Comparison of ENCODE assay signal across 9 mouse cellular contexts in the genomic region with DNA sequence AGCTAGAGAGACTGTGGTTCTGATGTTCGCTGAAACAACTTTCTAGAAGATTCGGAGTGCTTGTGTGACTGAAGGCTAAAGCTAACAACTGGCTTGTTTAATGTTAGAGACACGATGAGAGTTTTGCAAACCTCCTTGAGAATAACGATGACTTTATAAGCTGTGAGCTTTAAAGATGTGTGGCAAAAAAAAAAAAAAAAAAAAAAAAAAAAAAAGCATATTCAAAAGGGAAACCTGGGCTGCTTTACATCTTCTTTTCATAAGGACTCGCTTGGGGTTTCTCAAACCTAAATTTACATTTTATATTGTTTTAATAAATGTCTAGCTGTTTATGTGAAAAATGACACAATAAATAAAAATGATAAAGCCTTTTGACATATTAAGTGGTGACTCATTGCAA. TPM values are rescaled to one million over a fixed set of nuclear protein-coding genes. Genes with fewer than 3 reads are reported as not detected.
DNase-seq lines count a peak whose midpoint lies in the region; ATAC-seq and TF ChIP-seq lines count a peak whose summit lies in the region.
"Had no signal": no experiment of that assay in that cellular context is flagged by ENCODE, and none has a peak within 500 bp of the region (broad histone marks: within the 10 kb centered on the region; RNA-seq: fewer than 3 reads in every experiment).

No protein-coding gene starts in this region.

- H3K27ac ChIP-seq in gastrocnemius, adult 2 months = peak overlapping the region; percentile 88
- H3K27ac ChIP-seq in liver, adult 2 months (replicated peaks; ENCODE audit: insufficient read depth, low read depth, low read length) = no peak overlapping the region; the same call in 1 of the 2 replicates
- H3K27ac ChIP-seq in liver, embryonic 11.5 days (ENCODE audit: low read depth, low read length) = no peak overlapping the region
- peak overlapping the region; percentile 20; the same call in 1 of the 2 replicates for H3K27ac ChIP-seq in neural tube, embryonic 12.5 days

- no peak for TF ChIP-seq POLR2A in liver, adult 2 months (IDR thresholded peaks at IDR 0.05; ENCODE audit: extremely low read depth, insufficient read depth, low read length)

- no peak overlapping the region for H3K4me2 ChIP-seq in liver, embryonic 11.5 days
- peak overlapping the region; percentile 36 for H3K4me2 ChIP-seq in neural tube, embryonic 12.5 days (replicated peaks)

- peak overlapping the region; percentile 57; the same call in 1 of the 2 replicates for H3K9ac ChIP-seq in liver, adult 2 months (ENCODE audit: low read depth, low read length)
- no peak overlapping the region for H3K9ac ChIP-seq in liver, embryonic 11.5 days (ENCODE audit: low read depth, low read length)
- H3K9ac ChIP-seq in neural tube, embryonic 12.5 days = no peak overlapping the region

- no peaks in the 10 kb centered on the region for H3K36me3 ChIP-seq in liver, adult 2 months (ENCODE audit: control insufficient read depth, insufficient read depth, low read length)
- H3K36me3 ChIP-seq in liver, embryonic 11.5 days (ENCODE audit: control insufficient read depth, insufficient read depth, low read length) = no peaks in the 10 kb centered on the region
- H3K36me3 ChIP-seq in neural tube, embryonic 12.5 days = no peaks in the 10 kb centered on the region

- H3K79me2 ChIP-seq in liver, adult 2 months (ENCODE audit: control insufficient read depth, insufficient read depth, low read length) = no peaks in the 10 kb centered on the region

- H3K4me3 ChIP-seq in gastrocnemius, adult 2 months = peak overlapping the region; percentile 59
- H3K4me3 ChIP-seq in liver, adult 2 months (ENCODE audit: insufficient read depth, low read depth, low read length) = no peak overlapping the region
- no peak overlapping the region for H3K4me3 ChIP-seq in liver, embryonic 11.5 days (ENCODE audit: low read depth, low read length)
- no peak overlapping the region for H3K4me3 ChIP-seq in neural tube, embryonic 12.5 days

- no peaks in the 10 kb centered on the region for H3K9me3 ChIP-seq in liver, embryonic 11.5 days (ENCODE audit: control insufficient read depth, low read length)
- H3K9me3 ChIP-seq in neural tube, embryonic 12.5 days = no peaks in the 10 kb centered on the region

- intact Hi-C loops in gastrocnemius, adult 2 months (cut with DNase I) = loop anchor here (5.0 kb wide), 3 partner anchors 35 to 600 kb away; no protein-coding TSS in a partner anchor

- peaks cover 6% of the 10 kb centered on the region; the same call in 1 of the 2 replicates for H3K4me1 ChIP-seq in liver, adult 2 months (ENCODE audit: control insufficient read depth, insufficient read depth, low read length)
- H3K4me1 ChIP-seq in liver, embryonic 11.5 days (replicated peaks; ENCODE audit: control insufficient read depth, insufficient read depth, low read length) = no peaks in the 10 kb centered on the region
- peaks cover 18% of the 10 kb centered on the region for H3K4me1 ChIP-seq in neural tube, embryonic 12.5 days

- WGBS in liver, adult 2 months = 87% methylated on average over 5 of the region's 5 CpGs
- 74% methylated on average over 5 of the region's 5 CpGs for WGBS in liver, embryonic 11.5 days
- WGBS in neural tube, embryonic 12.5 days = 52% methylated on average over 5 of the region's 5 CpGs

- DNase-seq in gastrocnemius, adult 2 months = no peak
- no peak for DNase-seq in gastrocnemius, postnatal 25 days
- DNase-seq in liver, adult 2 months (ENCODE audit: extremely low read depth, low read depth, low spot score) = no peak
- no peak for DNase-seq in liver, embryonic 11.5 days (ENCODE audit: low spot score)
- peak; percentile 18 for DNase-seq in MN1 (ENCODE audit: low spot score)
- no peak for DNase-seq in thymus, adult 18-20 months
- no peak for DNase-seq in right cerebral cortex, postnatal 4 days
- DNase-seq: liver had no signal

- ATAC-seq in liver, embryonic 11.5 days (replicated peaks; ENCODE audit: low FRiP score) = no peak
- ATAC-seq in neural tube, embryonic 12.5 days (ENCODE audit: low FRiP score, low read depth) = no peak

- TF ChIP-seq CTCF in gastrocnemius, adult 2 months (IDR thresholded peaks at IDR 0.05) = no peak
- no peak for TF ChIP-seq CTCF in liver, adult 2 months (IDR thresholded peaks at IDR 0.05; ENCODE audit: low read depth, low read length)

- H3K27me3 ChIP-seq in liver, adult 2 months (ENCODE audit: control insufficient read depth, insufficient read depth, low read length) = no peaks in the 10 kb centered on the region
- H3K27me3 ChIP-seq in liver, embryonic 11.5 days (replicated peaks; ENCODE audit: control insufficient read depth, insufficient read depth, low read length) = no peaks in the 10 kb centered on the region
- no peaks in the 10 kb centered on the region for H3K27me3 ChIP-seq in neural tube, embryonic 12.5 days (replicated peaks)

RNA-seq across cellular contexts. Expression of gene Pik3r1, which starts 44.3 kb away (rescaled TPM):
- 10 to 100 TPM; 41.3 to 52.1 TPM for total RNA-seq in gastrocnemius, adult 2 months (2021)
- 10 to 100 TPM; 25.4 to 27.0 TPM for total RNA-seq in gastrocnemius, postnatal 25 days (2021)
- total RNA-seq in liver, adult 2 months (2014; rRNA removed) = 35.5 and 38.4 TPM in 2 replicates
- polyA plus RNA-seq in liver, adult 2 months (2012; rRNA removed) = 11.9 and 12.2 TPM in 2 replicates
- polyA plus RNA-seq in liver, embryonic 11.5 days (2014; fragmentation: Nextera tagmentation; extraction: Ambion mirVana) = 18.7 and 21.5 TPM in 2 replicates
- 36.9 and 40.5 TPM in 2 replicates for polyA plus RNA-seq in neural tube, embryonic 12.5 days (2016; fragmentation: Nextera tagmentation; extraction: Ambion mirVana)

Comparison
In these comparisons a context has a peak if more than half of its experiments do, and no peak if none do; other contexts are left out.
1. H3K27ac ChIP-seq: peak in gastrocnemius, adult 2 months (single experiment) and neural tube, embryonic 12.5 days (single experiment); none in liver, adult 2 months (single experiment) and liver, embryonic 11.5 days (single experiment).